25 mouse cellular contexts compared by ENCODE assay signal in the genomic region with DNA sequence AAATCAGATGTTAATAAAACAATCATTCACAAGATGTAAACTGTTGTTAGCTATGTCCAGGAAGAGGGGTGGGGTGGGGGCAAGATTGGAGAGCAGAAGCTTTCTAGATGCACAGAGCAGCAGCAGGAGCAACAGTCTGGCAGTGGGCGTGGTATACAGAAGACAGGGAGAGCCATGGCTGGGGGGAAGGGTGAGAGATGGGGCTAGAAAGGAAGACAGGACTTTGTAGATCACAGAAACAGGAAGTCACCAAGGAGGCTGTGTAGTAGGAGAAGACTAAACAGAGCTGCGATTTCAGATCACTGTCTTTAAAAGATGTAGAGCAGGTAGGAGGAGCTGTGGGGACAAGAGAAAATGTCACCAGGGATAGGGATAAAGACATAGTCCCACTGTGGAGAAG. TPM values are rescaled to one million over a fixed set of nuclear protein-coding genes. Genes with fewer than 3 reads are reported as not detected.
DNase-seq lines count a peak whose midpoint lies in the region; TF ChIP-seq lines count a peak whose summit lies in the region.
"Had no signal": no experiment of that assay in that cellular context is flagged by ENCODE, and none has a peak within 500 bp of the region (broad histone marks: within the 10 kb centered on the region; RNA-seq: fewer than 3 reads in every experiment).

No protein-coding gene starts in this region.

- no peaks in the 10 kb centered on the region for H3K36me3 ChIP-seq in CH12.LX (replicated peaks in 1 of 2; ENCODE audit: control insufficient read depth in 1 of 2, insufficient read depth in 1 of 2, low read length in 1 of 2)
- H3K36me3 ChIP-seq: embryonic facial prominence, embryonic 15.5 days; forebrain, embryonic 10.5 days; heart, embryonic 12.5 days; hindbrain, embryonic 10.5 days had no signal

- in situ Hi-C loops in CH12.LX (cut with MboI; ENCODE audit: low pct_ligation_motif_present, low pct_unique_long_range_greater_than_20kb, low sequenced_read_pairs) = no loop called here

- H3K4me2 ChIP-seq in CH12.LX (ENCODE audit: insufficient read depth, low read depth, poor library complexity, severe bottlenecking) = no peak overlapping the region
- H3K4me2 ChIP-seq: embryonic facial prominence, embryonic 15.5 days; heart, embryonic 12.5 days; hindbrain, embryonic 14.5 days had no signal

- dilution Hi-C loops in CH12.LX (cut with MboI; ENCODE audit: extremely low pct_ligation_motif_present, extremely low pct_unique_long_range_greater_than_20kb, low sequenced_read_pairs) = no loop called here

- no peak overlapping the region for H3K4me3 ChIP-seq in CH12.LX (replicated peaks in 1 of 3; ENCODE audit: low read depth in 2 of 3, low read length in 2 of 3, poor library complexity in 1 of 3)
- H3K4me3 ChIP-seq: embryonic facial prominence, embryonic 15.5 days; erythroblast, embryonic 14.5 days; forebrain, embryonic 10.5 days; heart, adult 2 months; heart, embryonic 12.5 days; hindbrain, embryonic 10.5 days had no signal

- no peaks in the 10 kb centered on the region for H3K27me3 ChIP-seq in CH12.LX (replicated peaks)
- H3K27me3 ChIP-seq: embryonic facial prominence, embryonic 15.5 days; heart, embryonic 12.5 days had no signal

- no peak for TF ChIP-seq EP300 in CH12.LX (IDR thresholded peaks at IDR 0.05; ENCODE audit: low read length)

- TF ChIP-seq CTCF in CH12.LX (conservative IDR thresholded peaks at IDR 0.05 in 1 of 2, IDR thresholded peaks at IDR 0.05 in 1 of 2; ENCODE audit: low read depth in 2 of 2, low read length in 2 of 2) = no peak

- TF ChIP-seq RAD21 in CH12.LX (IDR thresholded peaks at IDR 0.05; ENCODE audit: low read depth, low read length) = no peak

- no peak for TF ChIP-seq POLR2A in CH12.LX (IDR thresholded peaks at IDR 0.05; ENCODE audit: low read depth, low read length)

- peaks cover 0 to 6% of the 10 kb centered on the region in 2 experiments; a peak in 2 of 4 replicates for H3K4me1 ChIP-seq in CH12.LX (ENCODE audit: control insufficient read depth in 1 of 2, insufficient read depth in 2 of 2)
- H3K4me1 ChIP-seq: forebrain, embryonic 10.5 days; heart, embryonic 12.5 days had no signal

- H3K9me3 ChIP-seq in CH12.LX (replicated peaks; ENCODE audit: low read length) = no peaks in the 10 kb centered on the region
- H3K9me3 ChIP-seq: embryonic facial prominence, embryonic 15.5 days; forebrain, embryonic 10.5 days; heart, embryonic 12.5 days; hindbrain, embryonic 10.5 days had no signal

- peak; percentile 33 for DNase-seq in heart, adult 11 months
- DNase-seq in heart, adult 9 months (ENCODE audit: low spot score in 2 of 2) = no peak
- DNase-seq in A20 (ENCODE audit: low read depth, low spot score) = peak; percentile 37
- DNase-seq in CH12.LX (ENCODE audit: extremely low read depth) = peak; percentile 41
- peak; percentile 68 for DNase-seq in naive thymus-derived CD4-positive, alpha-beta T cell, adult 2 months (ENCODE audit: low read depth)
- no peak for DNase-seq in Muller cell, postnatal 12 days (ENCODE audit: inconsistent ontology term)
- no peak for DNase-seq in ovary, adult 18-20 months (ENCODE audit: low spot score)
- DNase-seq: adrenal gland, postnatal 10 days; cerebellum, adult 11 months; cerebellum, adult 8-10 months; cerebellum, postnatal 14 days; embryo, embryonic 11 days; heart, adult 2 months had no signal

- no peaks in the 10 kb centered on the region for H3K79me2 ChIP-seq in CH12.LX (replicated peaks; ENCODE audit: control insufficient read depth, extremely low read depth, insufficient read depth, poor library complexity, severe bottlenecking)

- H3K9ac ChIP-seq in CH12.LX (ENCODE audit: insufficient read depth, low read depth) = no peak overlapping the region
- H3K9ac ChIP-seq: embryonic facial prominence, embryonic 15.5 days; heart, embryonic 12.5 days; hindbrain, embryonic 14.5 days had no signal

- H3K27ac ChIP-seq in CH12.LX (ENCODE audit: insufficient read depth, low read depth) = no peak overlapping the region
- H3K27ac ChIP-seq: embryonic facial prominence, embryonic 15.5 days; forebrain, embryonic 10.5 days; heart, adult 2 months; hindbrain, embryonic 10.5 days; hindbrain, embryonic 14.5 days had no signal

TF ChIP-seq in CH12.LX, 34 proteins besides CTCF, POLR2A, EP300 and RAD21:
- no peak for TF ChIP-seq BHLHE40 (IDR thresholded peaks at IDR 0.05; ENCODE audit: low read depth, low read length)
- TF ChIP-seq MAZ (IDR thresholded peaks at IDR 0.05; ENCODE audit: low read depth, low read length) = no peak
- TF ChIP-seq MYC (IDR thresholded peaks at IDR 0.05; ENCODE audit: low read depth, low read length) = no peak
- 0 out of 2 replicates have a peak, but pooled peaks have one; percentile 28 for TF ChIP-seq ELF1 (IDR thresholded peaks at IDR 0.05; ENCODE audit: low read depth, low read length)
- no peak for TF ChIP-seq MXI1 (IDR thresholded peaks at IDR 0.05; ENCODE audit: low read depth, low read length)
- TF ChIP-seq JUN (IDR thresholded peaks at IDR 0.05; ENCODE audit: insufficient read depth, low read depth, low read length) = no peak
- no peak for TF ChIP-seq IRF4 (IDR thresholded peaks at IDR 0.05; ENCODE audit: low read depth, low read length)
- no peak for TF ChIP-seq TCF12 (IDR thresholded peaks at IDR 0.05; ENCODE audit: low read depth, low read length)
- no peak for TF ChIP-seq USF2 (conservative IDR thresholded peaks at IDR 0.05; ENCODE audit: low read depth, low read length)

RNA-seq across cellular contexts. Expression of gene Gjd2, which starts 18.8 kb away (rescaled TPM):
- total RNA-seq in CH12.LX (2012; rRNA removed) (not detected in 2 replicates), CH12.LX (2014; rRNA removed) (not detected in 2 replicates)
- polyA plus RNA-seq in CH12.LX (2012; ENCODE audit: insufficient read length, low read depth) = not detected in 2 replicates
- total RNA-seq: common myeloid progenitor, adult 5-6 weeks; gastrocnemius, adult 8-10 months; heart, adult 2 months; heart, postnatal 25 days; MEL had no signal
- polyA plus RNA-seq: C2C12; erythroblast, embryonic 14.5 days; heart, adult 2 months; heart, embryonic 12.5 days; Patski had no signal

RNA-seq across cellular contexts. Expression of gene Actc1, which starts 21.1 kb away (rescaled TPM):
- total RNA-seq in CH12.LX (2012; rRNA removed) (not detected in 2 replicates), CH12.LX (2014; rRNA removed) (not detected in 2 replicates)
- not detected in 2 replicates for polyA plus RNA-seq in CH12.LX (2012; ENCODE audit: insufficient read length, low read depth)
- total RNA-seq: common myeloid progenitor, adult 5-6 weeks; MEL had no signal
- polyA plus RNA-seq: erythroblast, embryonic 14.5 days; Patski had no signal

Comparison
In these comparisons a context has a peak if more than half of its experiments do, and no peak if none do; other contexts are left out.
1. DNase-seq: peak in heart, adult 11 months (single experiment), A20 (single experiment), CH12.LX (single experiment) and naive thymus-derived CD4-positive, alpha-beta T cell, adult 2 months (single experiment); none in heart, adult 9 months (0 of 2), Muller cell, postnatal 12 days (single experiment) and ovary, adult 18-20 months (single experiment).